Mouse (Mus musculus) frontal cortex, postnatal 14 days (tissue): ENCODE measurements around the gene Rnf223.
"Not testable (repeated sequence)": the region's sequence is repeated elsewhere in the genome, so short reads cannot be mapped to it uniquely, and the experiment has no call there.

Experiments
- DNase-seq, 2 experiments: peaks; one replicate each; pipeline ENCODE4 v3.0.0; 2022; ENCODE audit warnings: low spot score in 2 of 2

Gene Rnf223

DNA sequence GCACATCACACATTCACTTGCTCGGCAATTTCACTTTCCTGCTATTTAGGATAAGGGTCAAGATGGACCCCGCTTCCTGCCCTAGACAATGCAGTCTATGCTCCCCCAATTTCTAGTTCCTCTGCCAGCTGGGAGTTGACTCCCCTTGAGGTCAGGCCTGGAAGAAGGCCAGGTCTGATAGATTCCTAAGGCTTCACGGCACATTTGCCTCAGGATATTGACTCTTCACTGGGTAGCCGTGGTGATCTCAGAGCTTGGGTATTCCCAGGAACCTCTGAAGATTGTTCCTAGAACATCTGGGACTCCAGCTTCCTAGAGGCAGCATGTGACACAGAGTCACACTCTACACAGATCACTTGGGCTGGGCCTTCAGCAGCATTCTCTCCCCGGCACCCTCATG is 1.6 kb upstream of the Rnf223 start:
- no peak for DNase-seq

DNA sequence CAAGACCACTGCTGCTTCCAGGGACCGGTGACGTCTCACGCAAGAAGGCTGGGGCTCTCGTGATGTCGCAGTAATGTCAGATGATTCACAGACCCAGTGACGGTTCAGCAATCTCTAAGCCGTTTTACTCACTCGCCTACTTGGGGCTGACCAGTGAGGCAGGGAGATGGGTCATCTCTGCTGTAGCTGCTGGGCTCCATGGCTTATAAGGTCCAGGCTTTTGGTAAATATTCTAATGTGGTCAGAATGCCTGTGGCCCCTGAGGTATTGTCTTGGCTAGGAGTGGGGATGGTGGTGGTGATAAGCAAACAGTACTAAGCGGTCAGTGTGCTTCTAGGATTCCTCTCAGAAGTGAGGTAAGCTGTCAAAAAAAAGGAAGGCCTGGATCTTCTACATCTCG is 627 bp downstream of the Rnf223 start:
- DNase-seq: no peak

DNA sequence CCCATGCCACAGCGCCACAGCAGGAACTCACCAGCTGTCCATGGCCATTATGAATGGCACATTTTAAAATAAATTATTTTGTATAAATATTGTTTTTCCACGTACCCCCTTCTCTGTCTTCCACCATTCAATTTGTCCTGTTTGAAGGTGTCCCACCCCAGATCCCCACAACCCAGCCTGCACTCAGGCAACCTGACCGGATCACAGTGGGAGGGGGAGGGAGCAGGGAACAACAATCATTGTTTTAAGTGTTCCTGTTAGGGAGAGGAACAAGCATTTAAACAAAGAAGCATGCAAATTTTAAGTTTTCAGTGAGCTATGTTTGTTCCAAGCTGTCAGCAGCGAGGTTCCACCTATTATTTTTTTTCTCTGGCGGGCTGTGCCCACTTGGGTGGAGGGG is 3.0 kb downstream of the Rnf223 start:
- no peak for DNase-seq

DNA sequence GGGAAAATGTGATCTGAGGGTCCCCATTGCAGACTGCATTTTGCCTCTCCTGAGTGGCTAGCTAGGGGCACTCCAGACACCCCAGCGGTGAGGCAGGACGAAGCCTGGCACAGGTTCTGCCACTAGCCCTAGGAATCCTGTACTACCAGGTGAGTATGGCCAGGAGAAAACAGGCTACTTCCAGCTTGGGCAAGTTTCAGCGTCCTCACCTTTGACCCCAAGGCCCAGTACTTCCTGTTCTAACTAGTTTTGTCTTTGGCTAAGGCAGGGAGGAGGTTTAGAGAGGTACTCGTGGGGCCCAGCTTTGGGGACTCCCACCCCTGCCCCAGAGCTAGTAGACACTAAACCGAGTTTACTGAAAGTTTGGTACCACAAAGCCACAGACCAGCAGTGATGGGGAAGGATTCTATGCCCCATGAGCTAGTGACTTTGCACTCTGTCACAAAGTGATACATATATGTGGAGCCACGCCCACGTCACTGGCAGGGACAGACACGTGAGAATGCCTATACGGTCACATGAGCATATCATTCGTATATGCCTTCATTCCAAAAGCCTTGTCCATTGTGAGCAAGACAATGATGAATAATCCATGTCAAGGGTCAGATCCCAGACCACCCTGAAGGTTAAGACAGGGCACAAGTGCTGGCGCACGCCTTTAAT is 3.8 kb downstream of the Rnf223 start:
- DNase-seq: no peak

DNA sequence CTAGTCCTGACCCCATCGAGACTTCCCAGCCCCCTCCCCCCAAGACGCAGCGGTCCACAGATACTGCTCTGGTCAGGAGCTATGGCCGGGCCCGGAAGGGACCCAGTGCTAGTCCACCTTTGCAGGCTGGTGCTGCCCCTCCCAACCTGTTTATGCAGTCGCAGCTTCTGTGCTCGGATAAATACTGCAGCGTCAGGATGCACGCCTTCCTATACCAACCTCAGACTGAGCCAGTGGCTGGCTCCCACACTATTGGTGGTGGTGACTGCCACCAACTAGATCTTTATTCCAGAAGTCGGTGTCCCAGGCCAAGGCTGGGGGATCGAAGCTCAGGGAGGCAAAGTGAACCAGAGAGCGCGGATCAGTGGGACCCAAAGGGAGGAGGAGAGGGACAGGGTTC is 4.8 kb downstream of the Rnf223 start:
- no peak for DNase-seq

DNA sequence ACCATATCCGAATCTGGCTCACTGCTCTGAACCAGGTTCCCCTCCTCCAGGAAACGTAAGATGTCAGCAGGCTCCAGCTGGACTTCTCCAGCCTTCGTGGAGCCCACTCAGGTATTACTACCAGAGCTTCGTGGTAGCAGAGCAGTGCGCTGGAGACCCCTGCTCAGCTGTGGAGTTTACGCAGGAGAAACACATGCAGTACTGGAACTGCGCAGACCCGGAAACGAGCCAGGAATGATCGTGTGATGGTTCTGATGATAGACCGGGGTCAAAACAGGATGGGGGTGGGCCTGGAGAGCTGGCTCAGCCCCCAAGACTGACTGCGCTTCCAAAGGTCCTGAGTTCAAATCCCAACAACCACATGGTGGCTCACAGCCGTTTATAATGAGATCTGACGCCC is 5.5 kb downstream of the Rnf223 start:
- DNase-seq: no peak

DNA sequence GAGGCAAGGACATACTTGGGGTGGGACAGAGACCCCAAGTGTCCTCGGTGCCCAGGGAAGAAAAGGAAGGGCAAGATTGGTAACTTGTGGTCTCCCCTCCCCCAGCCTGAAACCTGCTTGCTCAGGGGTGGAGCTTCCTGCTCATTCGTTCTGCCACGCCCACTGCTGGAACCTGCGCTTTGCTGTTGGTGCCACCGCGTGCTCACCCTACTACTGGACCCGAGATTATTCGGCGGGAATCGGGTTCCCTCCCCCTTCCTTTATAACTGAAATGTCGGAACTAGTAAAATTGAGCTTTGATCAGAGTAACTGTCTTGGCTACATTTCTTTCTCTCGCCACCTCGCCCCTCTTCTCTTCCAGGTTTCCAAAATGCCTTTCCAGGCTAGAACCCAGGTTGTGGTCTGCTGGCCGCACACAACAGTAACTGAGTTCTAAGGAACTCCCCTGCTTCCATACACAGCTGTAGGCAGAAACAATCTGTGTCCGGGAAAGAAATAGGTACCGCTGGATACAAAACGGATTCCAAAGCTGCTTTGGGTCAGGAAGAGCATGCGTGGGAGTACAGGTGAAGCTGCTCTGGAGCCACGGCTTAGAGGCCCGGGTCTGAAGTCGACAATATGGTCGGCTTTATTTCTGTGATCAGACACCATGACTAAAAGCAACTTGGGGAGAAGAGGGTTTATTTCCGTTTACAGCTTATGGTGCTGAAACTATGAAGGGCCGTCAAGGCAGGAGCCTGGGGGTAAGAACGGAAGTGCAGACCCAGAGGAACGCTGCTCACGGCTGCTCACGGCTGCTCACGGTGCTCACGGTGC is 6.2 kb downstream of the Rnf223 start:
- no peak for DNase-seq

DNA sequence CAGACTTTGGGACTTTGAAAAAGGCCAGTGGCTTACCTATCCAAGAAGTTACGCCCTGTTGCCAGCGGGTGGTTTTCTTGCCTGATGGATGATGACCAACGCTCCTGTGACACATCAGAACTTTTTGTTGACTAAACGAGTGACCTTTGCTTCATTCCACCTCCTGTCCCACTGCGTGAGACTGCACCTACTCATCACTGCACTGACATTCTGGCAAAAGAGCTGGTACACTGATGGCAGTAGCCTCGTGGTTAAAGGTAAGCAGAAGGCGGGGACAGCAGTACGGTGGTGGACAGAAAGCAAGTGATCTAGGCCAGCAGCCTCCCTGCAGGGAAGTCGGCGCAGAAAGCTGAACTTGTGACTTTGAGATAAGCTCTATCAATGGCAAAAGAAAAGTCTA is 20.6 kb downstream of the Rnf223 start:
- DNase-seq: not testable (repeated sequence)

DNA sequence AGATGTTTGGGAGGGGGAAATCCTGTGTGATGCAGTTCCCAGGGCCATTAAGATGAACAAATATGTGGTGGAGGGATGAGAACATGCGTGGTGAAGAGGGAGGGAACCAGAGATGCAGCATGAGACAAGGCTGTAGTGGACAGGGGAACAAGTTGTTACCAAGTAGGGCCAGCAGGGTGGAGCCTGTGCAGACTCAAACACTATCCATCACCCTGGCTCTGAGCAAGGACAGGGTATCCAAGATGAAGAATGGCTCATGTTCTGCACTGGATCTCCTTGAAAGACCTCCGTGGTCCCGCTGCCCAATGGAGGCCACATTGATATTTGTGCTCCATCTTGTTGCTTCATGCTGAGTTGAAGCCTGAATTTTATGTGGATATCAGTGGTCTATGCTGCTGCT is 24.5 kb downstream of the Rnf223 start:
- no peak for DNase-seq

DNA sequence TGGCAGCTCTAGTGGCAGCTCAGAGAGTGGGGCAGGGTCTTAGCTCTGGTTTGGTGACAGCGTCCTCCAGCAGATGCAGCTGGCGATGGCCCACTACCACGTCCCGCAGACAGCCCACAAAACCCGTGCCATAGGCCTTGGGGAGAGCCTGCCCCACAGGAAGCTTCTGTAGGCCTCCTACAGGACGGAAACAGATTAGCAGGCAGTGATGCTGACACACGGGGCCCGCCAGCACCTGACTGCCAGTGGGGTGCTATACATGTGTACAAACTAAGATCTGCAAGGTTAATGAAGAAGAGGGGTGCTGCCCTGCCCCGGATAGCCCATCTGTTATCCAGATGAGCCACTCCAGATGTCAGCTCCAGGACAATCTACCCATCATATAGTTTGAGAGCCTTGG is 36.2 kb downstream of the Rnf223 start:
- no peak for DNase-seq

DNA sequence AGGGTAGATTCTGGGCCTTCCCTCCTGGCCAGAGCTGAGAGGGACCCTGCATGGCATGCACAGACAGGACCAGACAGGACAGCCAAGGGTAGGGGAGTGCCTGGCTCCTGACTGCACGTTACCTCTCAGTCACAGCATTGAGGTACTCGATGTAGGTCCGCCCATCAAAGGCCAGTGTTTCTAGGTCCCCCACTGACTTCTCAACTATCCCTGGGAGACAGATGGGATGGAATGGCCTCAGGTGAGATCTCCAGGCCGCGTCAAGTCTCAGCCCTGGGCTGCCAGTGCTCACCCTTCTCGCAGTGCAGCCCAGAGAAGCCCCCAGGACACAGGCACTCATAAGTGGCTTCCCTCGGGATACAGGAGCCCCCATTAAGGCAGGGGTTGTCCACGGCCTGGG is 38.3 kb downstream of the Rnf223 start:
- DNase-seq: no peak

DNA sequence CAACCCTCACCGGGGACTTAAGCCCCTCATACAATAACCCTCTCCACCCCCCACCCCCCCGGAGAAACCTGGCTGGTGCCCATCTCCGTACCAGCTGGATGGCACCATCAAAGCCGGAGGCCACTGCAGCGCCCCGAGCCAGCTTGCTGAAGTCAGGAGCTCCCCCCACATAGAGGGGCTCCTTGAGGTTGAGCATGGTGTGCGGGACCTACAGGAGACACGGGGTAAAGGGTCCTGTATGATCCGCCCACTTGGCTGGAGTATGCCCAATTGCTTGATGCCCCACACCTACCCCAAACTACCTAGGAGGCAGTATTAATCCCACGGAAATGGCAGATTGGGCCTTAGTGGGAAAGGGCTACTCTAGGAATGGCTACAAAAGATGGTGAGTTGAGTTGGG is 38.8 kb downstream of the Rnf223 start:
- DNase-seq: peak in 1 of 2 experiments; percentile 2

DNA sequence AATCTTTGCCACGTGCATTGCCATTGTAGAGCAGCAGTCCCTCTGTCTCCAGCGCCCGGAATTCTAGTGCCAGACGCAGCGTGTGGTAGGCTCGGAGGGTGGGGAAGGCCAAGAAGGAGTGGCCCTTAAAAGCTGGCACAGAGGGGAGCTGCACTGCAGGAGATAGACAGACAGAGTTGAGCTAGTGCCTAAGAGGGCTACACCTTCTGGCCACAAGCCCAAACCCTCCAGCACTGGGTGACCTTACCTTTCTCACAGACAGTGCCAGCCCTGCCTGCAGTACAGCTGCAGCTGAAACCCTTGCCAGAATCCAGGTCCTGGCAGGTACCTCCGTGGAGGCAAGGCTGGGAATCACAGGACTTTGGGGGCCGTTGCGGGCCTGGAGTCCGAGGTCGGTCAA is 41.5 kb downstream of the Rnf223 start:
- DNase-seq: peak in 1 of 2 experiments; percentile 2

DNA sequence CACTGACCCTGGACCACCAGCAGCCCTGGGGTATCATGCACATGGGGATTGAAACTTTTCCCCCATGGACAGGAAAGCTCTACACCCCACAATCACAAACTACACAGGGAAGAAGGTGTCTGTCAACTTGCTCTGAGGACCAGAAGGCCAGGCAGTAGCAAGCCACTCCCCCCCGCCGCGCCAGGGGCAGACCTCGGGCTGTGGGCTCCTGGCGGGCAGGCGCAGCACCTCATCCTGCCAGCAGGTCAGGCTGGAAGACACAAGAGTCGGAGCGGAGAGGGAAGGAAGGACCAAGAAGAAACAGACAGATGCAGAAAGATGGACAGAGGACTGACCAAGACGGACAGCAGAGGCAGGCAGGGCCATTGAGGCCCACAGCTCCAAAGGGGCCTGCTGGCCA is 47.3 kb downstream of the Rnf223 start:
- no peak for DNase-seq
